Mouse (Mus musculus): Measurements from ENCODE around the gene Gm32742. TPM values are rescaled to one million over a fixed set of nuclear protein-coding genes. Genes with fewer than 3 reads are reported as not detected.
A peak's percentile ranks its signal among the peaks of the same experiment; 100 is the strongest.

The Gm32742 gene
- total RNA-seq, 1 experiment = under 0.01 TPM

DNA sequence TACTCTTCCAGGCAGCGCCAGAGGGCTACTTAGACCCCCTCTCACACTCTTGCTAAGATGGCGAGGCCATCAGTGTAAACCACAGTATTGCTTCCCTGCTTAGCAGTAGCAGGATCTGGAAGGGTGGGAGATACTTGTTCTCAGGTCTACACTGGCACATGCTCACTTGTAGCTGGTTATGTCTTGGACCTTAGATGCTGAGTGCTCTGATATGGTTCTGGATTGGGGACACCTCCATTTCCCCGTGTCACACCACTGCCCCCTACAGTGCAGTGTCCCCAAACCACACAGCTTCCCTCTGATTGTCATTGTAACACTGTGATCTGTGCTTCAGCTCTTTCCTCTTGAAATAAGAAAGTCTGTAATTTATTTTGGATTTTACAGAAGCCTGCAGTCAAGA, 28.3 kb downstream of the Gm32742 start:
- TF ChIP-seq MAFK (IDR thresholded peaks at IDR 0.05; ENCODE audit: insufficient read depth, low read depth, low read length) (no peak), HCFC1 (IDR thresholded peaks at IDR 0.05; ENCODE audit: borderline replicate concordance, insufficient read depth, low read length) (no peak), CHD2 (IDR thresholded peaks at IDR 0.05; ENCODE audit: low read depth, low read length) (no peak), ZC3H11A (IDR thresholded peaks at IDR 0.05; ENCODE audit: borderline replicate concordance, low read depth, low read length) (no peak), ZNF384 (IDR thresholded peaks at IDR 0.05; ENCODE audit: low read depth, low read length) (no peak)
- no peak overlapping the region for H3K9ac ChIP-seq (ENCODE audit: insufficient read depth, low read depth, low read length, poor library complexity, severe bottlenecking)
- H3K27ac ChIP-seq (ENCODE audit: insufficient read depth, low read depth, low read length, poor library complexity, severe bottlenecking) = no peak overlapping the region
- no peaks in the 10 kb centered on the region for H3K36me3 ChIP-seq (ENCODE audit: control insufficient read depth, insufficient read depth, low read length, poor library complexity, severe bottlenecking)
- in situ Hi-C loops (cut with MboI; ENCODE audit: low sequenced_read_pairs in 2 of 2, unreplicated experiment in 2 of 2) = no loop called here
- H3K4me3 ChIP-seq (ENCODE audit: insufficient read depth in 1 of 2, low read depth in 1 of 2, low read length in 2 of 2, poor library complexity in 1 of 2, severe bottlenecking in 1 of 2) = no peak overlapping the region
- no peak for DNase-seq (ENCODE audit: low read depth, low spot score)
- H3K4me1 ChIP-seq (ENCODE audit: control insufficient read depth in 2 of 2, insufficient read depth in 2 of 2, low read length in 2 of 2, poor library complexity in 1 of 2) = no peaks in the 10 kb centered on the region
- H3K9me3 ChIP-seq (ENCODE audit: control insufficient read depth, insufficient read depth, low read depth, low read length) = no peaks in the 10 kb centered on the region

DNA sequence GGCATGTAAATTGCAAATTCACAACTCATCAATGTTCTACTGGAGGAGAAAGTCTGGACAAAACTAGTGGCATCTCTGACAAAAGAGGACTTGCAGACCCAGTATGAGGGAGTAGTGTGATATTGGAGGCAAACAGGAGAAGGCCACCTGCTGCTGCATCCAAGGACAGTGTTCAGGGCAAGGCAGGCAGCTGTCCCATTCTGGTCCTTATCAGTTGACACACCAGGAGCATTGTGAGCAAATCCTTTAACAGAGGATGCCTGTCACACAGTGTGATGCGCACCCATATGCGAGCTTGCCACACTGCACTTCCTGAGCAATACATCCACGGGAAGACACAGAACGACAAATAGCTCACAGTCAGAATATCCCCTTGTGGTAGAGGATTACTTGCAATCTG, 50.5 kb downstream of the Gm32742 start:
- no peak overlapping the region for H3K9ac ChIP-seq (ENCODE audit: insufficient read depth, low read depth, low read length, poor library complexity, severe bottlenecking)
- H3K4me1 ChIP-seq (ENCODE audit: control insufficient read depth in 2 of 2, insufficient read depth in 2 of 2, low read length in 2 of 2, poor library complexity in 1 of 2) = no peaks in the 10 kb centered on the region
- no peaks in the 10 kb centered on the region for H3K36me3 ChIP-seq (ENCODE audit: control insufficient read depth, insufficient read depth, low read length, poor library complexity, severe bottlenecking)
- no peaks in the 10 kb centered on the region for H3K9me3 ChIP-seq (ENCODE audit: control insufficient read depth, insufficient read depth, low read depth, low read length)
- TF ChIP-seq ZNF384 (IDR thresholded peaks at IDR 0.05; ENCODE audit: low read depth, low read length) (no peak), CHD2 (IDR thresholded peaks at IDR 0.05; ENCODE audit: low read depth, low read length) (no peak), HCFC1 (IDR thresholded peaks at IDR 0.05; ENCODE audit: borderline replicate concordance, insufficient read depth, low read length) (no peak), MAFK (IDR thresholded peaks at IDR 0.05; ENCODE audit: insufficient read depth, low read depth, low read length) (no peak), ZC3H11A (IDR thresholded peaks at IDR 0.05; ENCODE audit: borderline replicate concordance, low read depth, low read length) (no peak)
- H3K4me3 ChIP-seq (ENCODE audit: insufficient read depth in 1 of 2, low read depth in 1 of 2, low read length in 2 of 2, poor library complexity in 1 of 2, severe bottlenecking in 1 of 2) = no peak overlapping the region
- H3K27ac ChIP-seq (ENCODE audit: insufficient read depth, low read depth, low read length, poor library complexity, severe bottlenecking) = no peak overlapping the region
- in situ Hi-C loops (cut with MboI; ENCODE audit: low sequenced_read_pairs in 2 of 2, unreplicated experiment in 2 of 2) = no loop called here
- no peak for DNase-seq (ENCODE audit: low read depth, low spot score)

- H3K9ac ChIP-seq (ENCODE audit: insufficient read depth, low read depth, low read length, poor library complexity, severe bottlenecking) = no peak overlapping the region
- peaks cover 0 to 8% of the 10 kb centered on the region in 2 experiments; a peak in 2 of 4 replicates for H3K4me1 ChIP-seq (ENCODE audit: control insufficient read depth in 2 of 2, insufficient read depth in 2 of 2, low read length in 2 of 2, poor library complexity in 1 of 2)
- no peak overlapping the region for H3K4me3 ChIP-seq (ENCODE audit: insufficient read depth in 1 of 2, low read depth in 1 of 2, low read length in 2 of 2, poor library complexity in 1 of 2, severe bottlenecking in 1 of 2)
- TF ChIP-seq CHD2 (IDR thresholded peaks at IDR 0.05; ENCODE audit: low read depth, low read length) (no peak), MAFK (IDR thresholded peaks at IDR 0.05; ENCODE audit: insufficient read depth, low read depth, low read length) (no peak), ZC3H11A (IDR thresholded peaks at IDR 0.05; ENCODE audit: borderline replicate concordance, low read depth, low read length) (no peak), ZNF384 (IDR thresholded peaks at IDR 0.05; ENCODE audit: low read depth, low read length) (no peak), HCFC1 (IDR thresholded peaks at IDR 0.05; ENCODE audit: borderline replicate concordance, insufficient read depth, low read length) (no peak)
- in situ Hi-C loops (cut with MboI; ENCODE audit: low sequenced_read_pairs in 2 of 2, unreplicated experiment in 2 of 2) = no loop called here
- H3K27ac ChIP-seq (ENCODE audit: insufficient read depth, low read depth, low read length, poor library complexity, severe bottlenecking) = no peak overlapping the region
- no peaks in the 10 kb centered on the region for H3K9me3 ChIP-seq (ENCODE audit: control insufficient read depth, insufficient read depth, low read depth, low read length)
- no peaks in the 10 kb centered on the region for H3K36me3 ChIP-seq (ENCODE audit: control insufficient read depth, insufficient read depth, low read length, poor library complexity, severe bottlenecking)
- DNase-seq (ENCODE audit: low read depth, low spot score) = peak; percentile 1
Observed at GRCm38 (mm10) chr9:51105751-51106150, 59.6 kb downstream of the Gm32742 start.

GRCm38 (mm10) chr9:51103808-51104514, 61.4 kb downstream of the Gm32742 start:
- peaks cover 0 to 8% of the 10 kb centered on the region in 2 experiments; a peak in 2 of 4 replicates for H3K4me1 ChIP-seq (ENCODE audit: control insufficient read depth in 2 of 2, insufficient read depth in 2 of 2, low read length in 2 of 2, poor library complexity in 1 of 2)
- peak overlapping the region; percentile 8 for H3K9ac ChIP-seq (ENCODE audit: insufficient read depth, low read depth, low read length, poor library complexity, severe bottlenecking)
- in situ Hi-C loops (cut with MboI; ENCODE audit: low sequenced_read_pairs in 2 of 2, unreplicated experiment in 2 of 2) = no loop called here
- TF ChIP-seq MAFK (IDR thresholded peaks at IDR 0.05; ENCODE audit: insufficient read depth, low read depth, low read length) = no peak
- no peak for TF ChIP-seq HCFC1 (IDR thresholded peaks at IDR 0.05; ENCODE audit: borderline replicate concordance, insufficient read depth, low read length)
- no peak for TF ChIP-seq ZC3H11A (IDR thresholded peaks at IDR 0.05; ENCODE audit: borderline replicate concordance, low read depth, low read length)
- DNase-seq (ENCODE audit: low read depth, low spot score) = peak; percentile 6
- H3K9me3 ChIP-seq (ENCODE audit: control insufficient read depth, insufficient read depth, low read depth, low read length) = no peaks in the 10 kb centered on the region
- H3K36me3 ChIP-seq (ENCODE audit: control insufficient read depth, insufficient read depth, low read length, poor library complexity, severe bottlenecking) = no peaks in the 10 kb centered on the region
- H3K27ac ChIP-seq (ENCODE audit: insufficient read depth, low read depth, low read length, poor library complexity, severe bottlenecking) = no peak overlapping the region
- peak overlapping the region; percentile 53 to 65 for H3K4me3 ChIP-seq (ENCODE audit: insufficient read depth in 1 of 2, low read depth in 1 of 2, low read length in 2 of 2, poor library complexity in 1 of 2, severe bottlenecking in 1 of 2)

Data from ES-E14 (cell line).